Mouse (Mus musculus) central nervous system, embryonic 18 days (tissue): ENCODE results near the gene Gm8237. TPM values are rescaled to one million over a fixed set of nuclear protein-coding genes. Genes with fewer than 3 reads are reported as not detected.

Experiments
- polyA plus RNA-seq: library from polyadenylated mRNA; depleted of rRNA; stranded (reverse); fragments of >200 nt; gene quantifications from 2 replicates; pipeline ENCODE4 v1.2.3, GENCODE M21; 2012; rRNA removed

The Gm8237 gene
- 0.96 and 1.0 TPM in 2 replicates for polyA plus RNA-seq

DNA sequence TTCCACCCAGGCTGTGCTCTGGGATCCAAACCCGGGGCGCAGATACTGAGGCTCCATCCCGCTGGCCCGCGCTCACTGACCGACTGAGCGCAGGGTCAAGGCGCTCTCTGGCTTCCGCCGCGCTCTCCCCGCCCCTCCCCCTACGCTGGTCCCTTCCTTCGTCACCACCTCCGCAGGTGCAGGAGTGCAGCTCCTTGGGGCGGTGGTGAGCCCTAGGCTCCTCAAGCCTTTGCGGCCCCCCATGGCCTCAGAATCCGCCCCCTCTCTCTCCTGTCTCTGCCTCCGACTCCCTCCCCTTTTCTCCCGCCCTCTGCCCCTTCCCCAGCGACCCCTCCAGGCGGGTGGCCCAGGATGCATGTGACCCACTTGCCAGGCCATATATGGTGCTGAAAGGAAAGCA, at the start of gene Gm8237:
TSS of gene Gm8237 (minus strand) at position 142 of the 400 bp plus-strand sequence.

DNA sequence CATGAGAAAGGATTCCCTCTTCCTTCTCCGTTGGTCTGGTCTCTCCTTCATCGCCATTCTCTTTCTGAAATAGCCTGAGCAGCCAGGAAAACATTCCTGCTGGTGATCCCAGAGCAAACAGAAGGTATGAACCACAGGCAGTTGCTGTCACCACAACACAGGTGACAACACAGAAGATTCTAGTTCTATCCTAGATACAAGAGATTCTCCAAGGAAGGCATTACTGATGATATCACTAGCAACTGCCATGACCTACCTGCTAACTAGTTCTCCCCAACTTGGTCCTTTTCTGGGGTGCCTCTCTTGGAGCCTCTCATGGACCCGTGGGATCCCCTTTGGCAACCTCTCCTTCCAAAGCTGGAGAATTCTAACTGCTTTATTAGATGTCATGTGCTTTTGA, 50.0 kb downstream of the Gm8237 start, which contains the start of gene Gm3424:
TSS of gene Gm3424 (minus strand) at position 101 of the 400 bp plus-strand sequence.

Other genes with a start within 250 kb of the Gm8237 start
- gene Gm8265, start 247.4 kb downstream of the Gm8237 start, polyA plus RNA-seq, result not detected in 2 replicates
- gene Gm9603, start 192.9 kb downstream of the Gm8237 start, polyA plus RNA-seq, result not detected in 2 replicates
- gene Gm3373, start 138.8 kb downstream of the Gm8237 start, polyA plus RNA-seq, result 2.7 and 3.2 TPM in 2 replicates
- 10.3 and 15.1 TPM in 2 replicates for gene Gm3383, start 72.4 kb downstream of the Gm8237 start, polyA plus RNA-seq
- gene Gm3424, start 50.1 kb downstream of the Gm8237 start, polyA plus RNA-seq, result not detected in 2 replicates
- gene Gm3248, start 81.4 kb upstream of the Gm8237 start, polyA plus RNA-seq, result 3.5 and 4.1 TPM in 2 replicates
- not detected in 2 replicates for gene Gm3453, start 98.8 kb upstream of the Gm8237 start, polyA plus RNA-seq
- not detected in 2 replicates for gene Gm6337, start 177.9 kb upstream of the Gm8237 start, polyA plus RNA-seq
- gene Gm8206, start 213.6 kb upstream of the Gm8237 start, polyA plus RNA-seq, result 6.6 and 7.4 TPM in 2 replicates
- 11.3 and 11.7 TPM in 2 replicates for gene Gm3468, start 228.3 kb upstream of the Gm8237 start, polyA plus RNA-seq
- not detected in 2 replicates for gene Gm3476, start 245.4 kb upstream of the Gm8237 start, polyA plus RNA-seq